Mouse (Mus musculus) R1 (cell line): ENCODE measurements around the gene Mpv17l2.

Source experiments
- DNase-seq: peaks from one replicate; pipeline ENCODE4 v3.0.0-alpha.2; 2018; ENCODE audit warnings: low read depth, low spot score

Mpv17l2 gene

DNA sequence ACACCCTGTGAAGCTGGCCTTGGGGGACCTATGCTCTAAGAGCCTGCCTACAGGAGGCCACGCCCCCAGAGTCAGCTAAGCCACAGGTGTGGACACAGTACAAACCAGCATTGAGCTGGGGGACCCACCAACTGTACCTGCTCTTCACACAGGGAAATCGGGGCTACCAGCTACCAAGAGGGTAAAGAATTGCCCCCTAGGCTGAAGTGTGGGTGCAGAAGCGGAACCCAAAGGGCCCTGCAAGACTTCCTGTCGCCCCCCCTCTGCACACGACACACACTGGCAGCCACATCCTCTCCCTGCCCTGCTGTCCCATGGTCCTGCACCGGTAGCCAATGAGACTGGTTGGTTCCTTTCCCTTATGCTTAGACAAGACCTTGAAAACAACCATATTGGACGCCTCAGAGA lies 30.6 kb upstream of the Mpv17l2 start:
- no peak for DNase-seq

DNA sequence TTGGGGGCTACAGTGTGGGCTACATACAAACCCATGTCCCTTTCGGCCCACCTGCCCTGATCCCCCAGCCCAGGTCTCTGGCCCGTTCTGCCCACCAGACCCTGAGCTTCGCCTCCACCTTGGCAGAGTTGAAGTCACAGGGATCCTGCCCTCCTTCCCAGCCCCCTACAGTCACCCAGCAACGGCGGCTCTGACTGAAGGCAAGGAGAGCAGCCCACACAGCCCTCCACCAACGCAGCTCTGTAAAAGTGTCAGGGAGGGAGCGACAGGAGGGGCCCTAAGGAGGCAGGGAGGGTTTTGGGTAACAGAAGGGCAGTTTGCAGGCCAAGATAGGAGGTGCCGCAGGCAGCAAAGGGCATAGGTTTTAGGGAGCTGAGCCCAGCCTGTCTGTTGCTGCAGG lies 30.1 kb upstream of the Mpv17l2 start:
- no peak for DNase-seq

DNA sequence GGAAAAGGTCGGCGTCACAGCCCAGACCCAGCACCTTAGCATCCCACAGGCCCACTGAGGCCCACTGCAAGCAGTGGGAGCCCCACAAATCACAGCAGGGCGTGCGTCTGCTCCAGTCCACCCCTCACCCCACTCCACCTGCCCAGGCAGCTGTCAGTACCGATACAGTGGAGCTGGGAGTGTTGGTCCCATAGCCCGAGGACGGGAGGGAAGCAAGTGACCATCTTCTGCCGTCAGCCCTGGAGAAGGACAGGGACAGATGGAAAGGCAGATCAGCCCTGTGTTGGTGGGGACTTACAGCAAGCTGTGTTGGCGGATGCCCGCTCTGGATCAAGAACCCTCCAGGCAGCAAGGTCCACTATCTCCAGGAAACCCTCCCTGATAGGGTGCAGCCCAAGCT lies 28.3 kb upstream of the Mpv17l2 start:
- no peak for DNase-seq

DNA sequence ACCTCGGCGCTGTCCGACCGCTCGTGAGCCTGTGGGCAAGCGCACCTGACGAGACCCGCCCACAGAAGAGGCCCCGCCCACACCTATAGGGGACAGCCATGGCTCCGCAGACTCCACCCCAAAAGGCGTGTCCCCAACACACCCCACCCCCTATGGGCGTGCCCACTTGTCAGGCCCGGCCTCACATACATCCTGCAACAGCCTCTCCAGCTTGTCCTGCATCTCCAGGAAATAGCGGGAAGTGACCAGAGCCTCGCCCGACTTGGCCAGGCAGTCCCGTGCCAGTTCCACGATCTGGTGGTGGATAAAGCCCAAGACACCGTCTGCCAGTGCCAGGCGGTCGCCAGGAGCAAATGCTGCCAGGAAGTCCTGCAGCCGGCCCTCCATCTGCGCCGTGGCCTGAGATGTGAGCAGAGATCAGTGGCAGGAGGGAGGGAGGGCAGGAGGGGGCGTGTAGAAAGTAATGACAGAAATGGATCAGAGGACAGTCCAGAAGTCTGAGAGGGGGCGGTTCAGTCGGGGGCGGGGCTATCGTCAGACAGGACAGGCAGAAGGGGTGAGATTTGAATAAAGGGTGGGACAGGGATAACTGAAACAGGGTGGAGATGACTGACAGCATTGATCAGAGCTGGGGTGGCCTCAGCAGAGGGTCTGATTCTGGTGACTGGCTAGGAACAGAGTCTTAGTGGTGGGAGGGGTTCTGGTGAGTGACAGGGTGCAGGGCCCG lies 27.4 kb upstream of the Mpv17l2 start:
- peak; percentile 92 for DNase-seq

DNA sequence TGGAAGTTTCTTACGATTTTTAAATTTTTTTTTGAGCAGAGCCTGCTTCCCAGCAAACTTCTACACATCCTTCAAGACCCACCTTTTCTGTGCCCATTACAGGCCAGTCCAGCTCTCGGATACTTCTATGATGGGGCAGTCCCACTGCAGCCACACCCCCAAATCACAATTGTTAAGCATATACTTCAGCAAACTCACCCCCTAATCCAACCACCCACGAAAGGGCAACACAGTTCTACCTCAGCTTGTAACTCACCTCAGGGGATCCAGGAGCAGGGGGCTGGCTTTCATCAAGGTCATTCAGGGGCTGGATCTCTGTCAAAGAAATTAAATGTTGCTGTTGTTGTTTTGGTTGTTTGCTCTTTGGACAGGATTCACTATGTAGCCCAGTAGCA lies 26.3 kb upstream of the Mpv17l2 start:
- DNase-seq, result no peak

DNA sequence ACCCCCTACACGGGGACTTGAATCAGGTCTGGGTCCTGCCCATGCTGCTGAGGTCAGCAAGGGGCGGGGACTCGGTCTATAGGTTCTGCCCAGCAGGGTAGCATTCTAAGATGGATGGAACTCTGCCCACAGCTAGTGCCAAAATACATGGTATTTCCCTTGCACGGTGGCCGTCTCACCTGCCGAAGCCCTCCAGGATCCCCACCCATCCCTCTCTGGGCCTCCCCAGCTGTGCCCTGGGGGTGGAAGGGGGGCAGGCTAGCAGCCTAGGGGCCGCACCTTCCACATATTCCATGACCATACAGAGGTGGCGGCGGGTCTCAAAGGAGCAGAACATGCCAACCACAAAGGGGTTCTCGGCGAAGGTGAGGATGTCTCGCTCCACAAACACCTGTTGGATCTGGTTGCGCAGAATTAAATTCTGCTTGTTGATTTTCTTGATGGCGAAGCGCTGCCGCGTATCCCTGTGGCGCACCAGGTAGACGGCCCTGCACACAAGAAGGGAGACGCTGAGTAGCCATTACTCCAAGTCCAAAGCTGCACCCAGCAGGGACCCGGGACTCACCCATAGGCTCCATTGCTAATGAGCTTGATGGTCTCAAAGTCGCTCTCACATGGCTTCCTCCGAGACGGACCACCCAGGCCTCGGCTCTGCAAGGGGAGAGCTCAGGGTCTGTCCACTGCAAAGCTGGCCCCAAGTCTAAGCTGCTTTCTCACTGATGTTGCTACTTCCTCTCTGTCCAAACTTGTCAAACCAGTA lies 25.7 kb upstream of the Mpv17l2 start:
- DNase-seq, result no peak

DNA sequence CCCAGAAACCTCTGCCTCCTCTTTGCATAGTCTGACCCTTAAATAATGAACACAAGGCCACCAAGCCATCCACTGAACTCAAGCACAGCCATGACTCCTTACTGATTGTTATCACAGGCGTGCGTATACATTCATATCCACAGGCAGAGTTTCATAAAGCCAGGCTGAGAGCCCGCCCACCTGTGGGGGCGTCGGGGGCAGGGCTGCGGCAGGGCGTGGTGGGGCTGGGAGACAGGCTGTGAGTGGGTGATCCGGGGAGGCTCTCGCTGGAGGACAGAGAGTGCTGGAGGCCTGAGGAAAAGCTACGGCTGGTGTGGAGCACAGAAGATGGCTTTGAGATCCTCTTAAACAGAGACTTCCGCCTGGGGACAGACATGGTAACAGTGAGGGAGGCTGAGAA lies 19.3 kb upstream of the Mpv17l2 start:
- DNase-seq, result no peak

DNA sequence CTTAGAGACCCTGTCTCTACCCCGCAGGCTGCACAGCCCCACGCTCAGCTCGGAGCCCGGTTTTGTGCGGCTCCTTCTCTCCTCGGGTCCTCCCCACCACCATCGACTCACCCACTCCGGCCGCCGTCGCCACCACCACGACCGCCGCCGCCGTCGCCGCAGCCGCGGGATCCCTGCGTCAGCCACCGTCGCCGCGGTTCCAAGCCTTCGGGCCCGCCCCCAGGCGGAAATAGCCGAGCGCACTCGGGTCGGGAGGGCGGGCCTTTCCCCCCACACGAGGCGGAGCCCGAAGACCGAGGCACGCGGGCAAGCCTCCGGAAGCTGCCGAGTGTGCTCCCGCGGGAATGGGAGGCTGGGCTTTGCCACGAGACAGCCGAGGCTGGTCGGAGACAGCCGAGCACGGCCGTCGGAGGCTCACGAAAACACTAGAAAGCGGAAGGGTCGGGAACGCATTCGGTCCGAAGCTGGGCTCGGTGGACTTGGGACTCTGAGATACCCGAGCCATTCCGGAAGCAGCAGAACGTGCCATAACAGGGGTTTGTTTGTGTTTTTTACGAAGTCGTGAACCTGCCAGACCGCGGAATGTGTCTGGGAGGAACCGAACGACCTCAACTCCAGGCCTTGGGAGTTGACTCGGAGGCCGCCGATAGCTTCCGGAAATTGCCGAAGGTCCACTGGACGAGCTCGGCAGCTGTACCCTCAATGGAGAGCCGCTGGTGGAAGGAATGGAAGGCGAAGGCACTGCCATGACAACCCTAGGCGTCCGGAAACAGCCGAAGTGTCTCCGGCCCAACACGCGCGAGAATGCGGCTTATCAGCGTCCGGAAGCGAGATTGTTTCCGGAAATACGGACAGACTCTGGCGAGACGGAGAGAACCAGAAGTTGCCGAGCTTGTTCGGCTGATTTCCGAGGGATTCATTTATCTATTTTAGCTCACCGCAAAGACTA lies 16.0 kb upstream of the Mpv17l2 start, which contains the start of gene Pik3r2:
TSS of gene Pik3r2 (minus strand) at position 218 of the 949 bp plus-strand sequence.
- DNase-seq, result peak; percentile 96

DNA sequence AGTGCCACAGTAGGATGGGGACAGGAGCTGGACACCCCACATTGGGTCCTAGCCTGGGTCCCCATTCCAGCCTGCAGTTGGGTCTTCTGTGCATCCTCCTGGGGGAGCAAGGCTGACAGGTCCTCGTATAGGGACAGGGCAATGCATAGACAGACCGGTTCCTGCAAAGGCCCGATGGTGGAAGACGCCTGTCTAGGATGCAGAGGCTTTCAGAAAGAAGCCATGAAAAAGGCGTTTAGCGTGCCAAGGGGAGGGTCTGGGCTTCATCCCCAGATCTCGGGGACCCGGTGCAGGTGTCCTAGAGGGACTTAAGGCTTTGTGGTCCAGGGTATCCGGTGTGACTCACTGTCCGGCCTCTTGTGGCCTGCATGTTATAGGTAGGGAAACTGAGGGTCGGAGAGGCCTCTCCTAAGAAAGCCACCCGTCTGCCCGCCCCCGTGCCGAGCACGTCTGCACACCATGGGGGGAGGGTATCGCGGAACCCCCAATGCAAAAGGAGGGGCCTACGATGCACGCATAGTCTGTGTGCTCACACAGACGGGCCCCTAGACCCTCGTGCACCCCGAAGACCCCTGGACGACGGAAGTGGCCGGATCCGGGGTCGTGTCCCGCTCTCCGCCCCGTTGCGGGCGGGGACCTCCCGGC lies 15.2 kb upstream of the Mpv17l2 start:
- DNase-seq, result no peak

DNA sequence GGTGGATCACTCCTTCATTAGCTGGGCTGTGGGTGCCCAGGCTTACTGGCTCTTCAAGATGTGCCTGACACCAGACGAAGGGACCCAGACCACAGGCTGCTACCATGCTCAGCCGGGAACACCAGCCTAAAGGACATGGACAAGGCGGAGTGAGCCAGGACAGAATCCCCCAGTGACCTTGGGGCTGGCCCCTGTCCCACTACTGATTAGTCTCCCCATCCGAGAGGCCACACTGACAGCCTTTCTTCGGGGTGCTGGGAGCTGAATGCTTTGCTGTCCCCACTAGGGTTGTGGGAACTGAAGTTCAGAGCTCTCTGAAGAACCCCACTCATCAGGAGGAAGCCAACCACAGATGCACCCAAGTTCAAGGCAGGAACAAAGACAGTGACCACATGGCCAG lies 14.5 kb upstream of the Mpv17l2 start:
- DNase-seq, result no peak

DNA sequence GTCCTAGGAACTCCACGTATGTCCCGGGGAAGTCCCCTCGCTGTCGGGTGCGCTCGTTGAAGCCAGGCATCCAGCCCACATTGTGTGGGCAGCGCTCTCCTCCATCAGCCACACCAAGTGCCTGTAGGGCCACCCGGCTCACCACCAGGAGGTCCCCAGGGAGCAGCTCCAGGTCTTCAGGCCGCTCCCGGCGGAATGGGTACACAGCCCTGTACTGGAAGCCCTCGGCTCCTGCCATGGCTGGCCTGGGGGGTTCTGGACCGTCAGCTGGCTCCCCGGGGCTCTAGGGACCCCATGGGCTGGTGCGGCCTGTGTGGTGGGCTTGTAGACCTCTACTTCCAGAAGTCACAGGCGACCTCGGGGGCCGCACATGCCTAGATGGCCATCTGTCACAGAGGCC lies 14.0 kb upstream of the Mpv17l2 start:
- DNase-seq, result no peak

DNA sequence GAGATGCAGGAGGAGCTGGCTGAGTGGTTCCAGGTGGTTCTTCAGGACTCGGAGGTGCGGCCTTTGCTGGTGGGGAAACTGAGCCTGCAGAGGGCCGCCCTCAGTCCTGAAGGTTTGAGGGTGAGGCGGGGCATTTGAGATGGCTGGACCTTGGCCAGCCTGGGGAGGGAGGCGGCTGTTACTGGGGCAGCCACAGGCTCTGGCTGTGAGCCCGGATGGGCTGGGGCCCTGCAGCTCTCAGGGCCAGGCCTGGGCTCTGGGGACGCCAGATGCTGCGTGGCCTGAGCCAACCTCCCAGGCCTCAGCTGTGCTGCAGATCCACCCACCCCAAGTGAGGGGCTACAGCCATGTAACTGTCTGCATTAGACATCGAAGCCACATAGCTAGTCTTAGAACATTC lies 13.1 kb upstream of the Mpv17l2 start:
- no peak for DNase-seq

DNA sequence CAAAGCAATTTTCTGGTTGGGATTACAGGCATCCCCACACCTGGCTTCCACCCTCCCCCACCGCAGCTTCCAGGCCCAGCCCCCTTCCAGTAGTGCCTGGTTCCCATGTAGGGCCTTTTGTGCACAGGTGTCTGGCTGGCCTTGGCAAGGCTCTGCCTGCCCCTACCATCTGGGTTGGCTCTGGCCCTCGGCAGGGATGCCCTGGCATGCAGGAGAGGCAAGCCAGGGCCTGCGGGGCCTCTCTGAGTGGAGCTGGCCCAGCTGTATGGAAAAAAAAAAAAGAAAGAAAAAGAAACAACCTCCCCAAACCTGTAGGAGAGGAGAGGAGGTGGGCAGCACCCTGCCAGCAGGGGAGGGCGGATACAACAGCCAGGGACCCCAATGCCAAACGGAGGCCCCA lies 12.7 kb upstream of the Mpv17l2 start:
- DNase-seq, result no peak

DNA sequence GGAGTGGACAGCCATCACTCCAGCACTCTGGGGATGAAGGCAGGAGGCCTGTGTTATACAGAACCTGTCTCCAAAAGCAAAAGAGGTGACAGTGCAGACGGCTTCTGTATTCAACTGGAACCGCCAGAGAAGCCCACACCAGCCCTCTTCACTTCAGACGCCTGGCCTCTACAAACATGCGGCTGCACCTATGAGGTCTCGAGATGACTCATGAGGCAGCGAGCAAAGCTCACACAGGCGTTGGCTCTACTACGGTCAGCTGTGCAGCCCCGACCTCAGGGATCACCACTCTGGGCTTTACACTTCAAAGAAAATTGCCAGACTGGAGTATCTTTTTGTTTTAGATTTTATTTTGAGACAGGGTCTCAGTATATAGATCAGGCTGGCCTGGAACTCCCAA lies 12.1 kb upstream of the Mpv17l2 start:
- no peak for DNase-seq

DNA sequence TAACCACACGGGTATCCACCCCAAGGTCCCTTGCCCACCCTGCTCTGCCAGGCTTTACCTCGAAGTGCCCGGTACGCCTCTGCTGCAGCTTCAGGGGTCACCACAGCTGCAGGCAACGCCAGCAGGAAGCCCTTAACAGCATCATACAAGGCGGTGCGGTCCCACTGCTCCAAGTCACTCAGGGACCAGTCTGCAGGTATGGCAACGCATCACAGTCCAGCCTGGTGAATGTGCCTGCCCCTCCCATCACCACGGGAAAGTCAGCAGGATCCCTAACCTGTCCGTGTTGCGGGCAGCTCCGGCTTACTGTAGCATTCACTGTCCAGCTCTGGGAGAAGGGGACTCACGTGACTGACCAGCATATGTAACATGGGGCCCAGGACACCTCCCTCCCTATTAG lies 11.3 kb upstream of the Mpv17l2 start:
- no peak for DNase-seq

DNA sequence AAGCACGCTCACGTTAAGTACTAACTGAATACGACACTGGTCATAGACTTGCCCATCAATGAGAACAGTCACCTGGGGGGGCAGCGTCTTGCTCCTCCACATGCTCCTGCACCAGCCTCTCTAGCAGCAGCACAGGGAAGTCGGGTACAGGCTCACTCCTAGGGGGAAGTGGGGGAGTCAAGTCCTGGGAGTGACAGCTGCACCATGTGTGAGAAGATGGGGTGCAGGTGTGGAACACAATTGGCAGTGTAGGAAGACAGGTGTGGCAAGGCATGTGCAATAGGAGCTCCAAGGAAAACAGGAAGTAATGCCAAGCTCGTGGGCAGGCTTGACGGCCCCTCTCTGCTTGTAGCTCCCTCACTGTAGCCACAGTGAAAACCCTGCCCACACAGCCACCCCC lies 10.5 kb upstream of the Mpv17l2 start:
- DNase-seq, result no peak

DNA sequence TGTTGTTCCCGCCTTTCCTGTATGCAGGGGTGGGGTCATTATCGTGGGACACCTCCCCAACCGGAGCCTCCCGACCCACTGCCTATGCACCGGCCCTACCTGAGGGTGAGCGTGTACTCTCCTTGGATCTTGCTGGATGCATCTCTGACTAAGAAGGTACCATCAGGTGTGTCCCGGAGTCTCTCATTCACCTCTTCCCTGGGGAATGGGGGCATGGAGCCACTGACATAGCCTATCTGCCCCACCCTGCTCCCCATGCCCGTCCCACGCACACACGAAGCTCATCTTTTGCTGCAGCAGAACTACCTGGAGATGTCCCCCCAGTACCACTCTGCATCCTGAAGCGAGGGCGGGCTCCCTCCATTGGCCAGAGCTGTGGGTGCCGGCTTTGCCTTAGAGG lies 10.0 kb upstream of the Mpv17l2 start:
- DNase-seq, result no peak

DNA sequence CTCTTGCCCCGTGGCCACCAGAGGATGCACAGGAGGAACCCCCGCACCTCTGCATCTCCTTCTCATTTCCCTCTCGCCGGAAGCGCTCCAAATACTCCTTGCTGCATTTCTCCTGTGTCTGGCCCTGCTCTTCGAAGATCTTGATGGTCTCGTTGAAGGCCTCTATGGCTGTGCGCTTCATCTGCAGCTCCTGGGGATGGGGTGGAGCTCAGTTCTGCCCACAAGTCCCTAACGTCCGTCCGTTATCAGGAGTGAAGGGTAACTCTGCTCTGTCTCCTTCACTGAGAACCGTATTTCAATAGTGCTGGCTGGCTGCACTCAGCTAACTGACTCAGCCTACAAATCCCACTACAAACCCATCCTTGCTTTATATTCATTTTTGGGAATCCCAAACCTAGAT lies 9.1 kb upstream of the Mpv17l2 start:
- DNase-seq, result no peak

DNA sequence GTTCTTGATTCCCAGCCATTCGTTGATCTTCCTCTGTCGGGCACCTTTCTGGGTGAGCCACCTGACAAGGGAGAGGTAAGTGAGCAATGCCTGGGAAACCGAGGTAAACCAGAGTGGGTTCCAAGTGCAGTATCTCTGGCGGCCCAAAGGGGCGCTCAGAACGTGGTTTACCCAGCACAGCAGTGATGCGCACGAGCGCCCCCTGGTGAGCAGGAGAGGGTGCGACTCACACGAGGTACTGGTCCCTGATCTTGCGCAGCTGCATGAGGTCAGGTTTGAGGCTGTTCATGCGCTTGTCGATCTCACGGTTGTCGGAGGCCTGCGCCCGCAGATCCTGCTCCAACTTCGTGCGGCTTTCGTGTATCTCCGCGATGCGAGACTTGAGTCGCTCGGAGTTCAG lies 8.6 kb upstream of the Mpv17l2 start:
- DNase-seq, result peak; percentile 97

DNA sequence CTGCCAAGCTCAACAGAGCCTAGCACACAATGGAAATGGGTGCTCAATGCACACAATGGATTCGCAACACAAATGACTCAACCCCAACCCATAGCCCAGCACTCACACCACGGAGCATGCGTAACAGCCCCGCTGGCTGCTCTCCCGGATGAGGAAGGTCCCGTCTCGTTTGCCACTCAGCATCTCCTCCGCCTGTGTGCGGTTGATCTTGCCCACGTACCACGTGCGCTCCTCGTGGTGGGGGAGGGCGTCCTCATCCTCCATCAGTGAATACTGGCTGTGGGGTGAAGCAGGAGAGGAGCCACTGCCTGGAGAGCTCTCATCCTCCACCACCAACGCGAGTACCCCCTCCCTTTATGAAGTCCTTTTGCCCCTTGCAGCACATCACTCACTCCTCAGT lies 8.2 kb upstream of the Mpv17l2 start:
- DNase-seq, result peak; percentile 93

DNA sequence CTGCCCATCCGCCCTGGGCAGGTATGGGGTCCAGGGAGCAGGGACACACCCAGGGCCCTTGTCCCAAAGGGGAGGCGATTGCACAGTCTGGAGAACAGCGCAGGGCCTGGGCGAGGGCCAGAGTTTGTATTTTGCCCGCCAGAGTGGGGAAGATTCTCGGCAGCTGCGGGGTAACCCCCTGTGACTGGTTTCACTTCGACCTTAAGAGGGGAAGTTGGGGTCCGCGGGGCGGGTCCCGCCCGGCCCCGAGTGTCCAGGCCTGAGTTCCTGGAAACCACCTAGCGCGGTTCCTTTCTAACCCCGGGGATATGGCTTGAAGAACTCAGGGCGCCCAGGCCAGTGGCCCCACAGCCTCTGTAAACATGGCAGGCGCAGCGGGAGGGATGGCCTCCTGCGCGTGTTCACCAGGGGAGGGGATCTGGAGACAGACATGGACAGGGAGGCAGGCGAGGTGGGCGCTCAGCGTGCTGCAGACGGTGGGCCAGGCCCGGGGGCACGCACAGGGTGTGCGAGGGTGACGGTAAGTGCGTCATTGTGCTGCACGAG lies 7.6 kb upstream of the Mpv17l2 start:
- no peak for DNase-seq
